Mouse (Mus musculus): ENCODE results near the gene Ror1. TPM values are rescaled to one million over a fixed set of nuclear protein-coding genes. Genes with fewer than 3 reads are reported as not detected.

The Ror1 gene
- polyA plus RNA-seq, 1 experiment from 2014 or later, result 5.6 TPM

DNA sequence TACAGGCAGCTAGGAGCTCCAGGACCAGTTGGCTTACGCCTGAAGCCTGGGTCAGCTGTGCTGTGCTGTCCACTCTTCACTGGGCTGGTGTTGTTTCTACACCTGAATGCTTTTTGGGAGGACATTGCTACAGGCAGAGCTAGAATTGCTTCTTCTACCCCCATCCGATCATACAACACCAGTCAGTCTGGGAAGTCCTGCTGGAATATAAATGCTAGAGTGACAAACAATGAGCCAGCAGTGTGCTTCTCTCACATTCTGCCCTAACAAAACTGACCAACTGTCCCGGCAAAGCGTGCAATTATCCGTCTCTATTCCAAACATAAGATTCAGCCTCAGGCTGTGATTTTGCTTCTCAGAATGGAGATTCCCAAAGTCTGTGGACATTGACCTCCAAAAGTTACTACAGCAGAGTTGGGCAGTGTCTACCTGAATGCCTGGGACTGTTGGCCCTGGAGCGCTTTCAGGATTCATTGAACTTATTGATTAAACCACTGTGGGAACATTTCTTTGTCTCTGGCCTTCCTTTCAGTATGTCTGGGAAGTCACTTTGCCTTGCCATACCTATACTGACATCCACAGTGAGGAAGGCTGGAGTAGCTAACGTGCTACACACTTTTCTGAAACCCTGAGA, 274.1 kb downstream of the Ror1 start:
- no peaks in the 10 kb centered on the region for H3K4me1 ChIP-seq
- 84% methylated on average over 7 of the region's 7 CpGs for WGBS
- no peak overlapping the region for H3K27ac ChIP-seq
- no peaks in the 10 kb centered on the region for H3K27me3 ChIP-seq (replicated peaks)
- no peak overlapping the region for H3K4me2 ChIP-seq (replicated peaks)
- H3K9me3 ChIP-seq, result no peaks in the 10 kb centered on the region
- no peaks in the 10 kb centered on the region for H3K36me3 ChIP-seq
- no peak overlapping the region for H3K4me3 ChIP-seq
- H3K9ac ChIP-seq, result no peak overlapping the region
- no peak for ATAC-seq (ENCODE audit: low FRiP score, low read depth)

DNA sequence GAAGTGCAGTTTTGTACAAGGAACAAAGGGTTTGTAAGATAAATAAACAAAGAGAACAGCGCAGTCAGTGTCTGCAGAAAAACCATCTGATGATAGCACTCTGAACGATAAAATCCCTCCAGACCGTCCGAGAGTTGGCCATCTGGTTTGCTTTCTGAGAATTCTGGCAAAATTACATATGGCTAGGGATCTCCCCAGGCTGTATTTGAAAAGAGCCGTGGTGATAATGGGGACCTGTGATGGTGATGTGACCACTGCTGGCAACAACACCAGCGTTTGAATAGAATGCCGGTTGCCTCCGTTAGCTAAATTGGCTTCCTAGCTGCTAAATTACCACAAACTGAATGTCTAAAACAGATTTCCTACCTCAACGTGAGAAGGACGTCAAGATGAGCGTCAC, 277.2 kb downstream of the Ror1 start:
- Histone ChIP-seq H3K4me2 (replicated peaks) (no peak overlapping the region), H3K4me1 (no peaks in the 10 kb centered on the region), H3K27me3 (replicated peaks) (no peaks in the 10 kb centered on the region), H3K36me3 (no peaks in the 10 kb centered on the region), H3K9me3 (no peaks in the 10 kb centered on the region), H3K9ac (no peak overlapping the region), H3K4me3 (no peak overlapping the region), H3K27ac (no peak overlapping the region)
- 59% methylated on average over 11 of the region's 11 CpGs for whole genome bisulfite sequencing
- no peak for ATAC-seq (ENCODE audit: low FRiP score, low read depth)

DNA sequence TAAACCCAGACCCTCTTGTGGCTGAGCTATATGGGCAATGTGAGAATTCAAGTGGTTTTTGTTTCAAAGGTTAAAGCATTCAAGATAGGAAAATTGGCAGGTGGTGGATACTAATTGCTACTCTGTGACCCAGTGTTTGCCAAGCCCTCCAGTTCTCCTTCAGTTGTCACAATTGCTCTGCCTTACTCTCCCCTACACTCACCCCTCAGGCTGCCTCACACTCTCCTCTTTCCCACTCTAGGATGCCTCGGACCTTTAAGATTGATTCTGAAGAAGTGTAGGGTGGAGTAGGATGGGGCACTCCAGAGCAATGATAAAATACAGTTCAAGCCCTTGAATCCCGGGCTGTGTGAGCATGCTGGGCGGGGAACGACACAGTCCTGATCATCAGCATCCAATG, 278.2 kb downstream of the Ror1 start:
- H3K27me3 ChIP-seq (replicated peaks), result no peaks in the 10 kb centered on the region
- no peak overlapping the region for H3K27ac ChIP-seq
- no peak overlapping the region for H3K4me3 ChIP-seq
- 85% methylated on average over 4 of the region's 4 CpGs for WGBS
- no peak overlapping the region for H3K9ac ChIP-seq
- no peak for ATAC-seq (ENCODE audit: low FRiP score, low read depth)
- no peaks in the 10 kb centered on the region for H3K4me1 ChIP-seq
- no peak overlapping the region for H3K4me2 ChIP-seq (replicated peaks)
- H3K36me3 ChIP-seq, result no peaks in the 10 kb centered on the region
- no peaks in the 10 kb centered on the region for H3K9me3 ChIP-seq

DNA sequence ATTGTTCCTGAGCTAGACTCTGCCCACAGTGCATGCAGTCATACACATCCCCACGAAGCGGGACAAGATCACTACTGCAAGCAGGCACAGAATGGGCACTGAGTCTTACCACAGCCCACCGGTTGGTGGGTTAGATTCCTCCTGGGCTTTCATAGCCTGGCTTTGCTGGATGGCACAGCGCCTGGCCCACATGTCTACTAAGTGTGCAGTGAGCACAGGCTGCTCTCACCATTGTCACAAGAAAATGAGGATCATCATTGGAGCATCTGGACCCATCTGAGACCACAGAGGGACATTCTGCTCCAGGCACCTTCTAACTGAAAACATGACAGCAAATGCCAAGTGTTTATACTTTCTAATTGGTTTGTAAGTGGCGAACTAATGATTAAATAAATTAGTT, 279.7 kb downstream of the Ror1 start:
- H3K36me3 ChIP-seq, result no peaks in the 10 kb centered on the region

DNA sequence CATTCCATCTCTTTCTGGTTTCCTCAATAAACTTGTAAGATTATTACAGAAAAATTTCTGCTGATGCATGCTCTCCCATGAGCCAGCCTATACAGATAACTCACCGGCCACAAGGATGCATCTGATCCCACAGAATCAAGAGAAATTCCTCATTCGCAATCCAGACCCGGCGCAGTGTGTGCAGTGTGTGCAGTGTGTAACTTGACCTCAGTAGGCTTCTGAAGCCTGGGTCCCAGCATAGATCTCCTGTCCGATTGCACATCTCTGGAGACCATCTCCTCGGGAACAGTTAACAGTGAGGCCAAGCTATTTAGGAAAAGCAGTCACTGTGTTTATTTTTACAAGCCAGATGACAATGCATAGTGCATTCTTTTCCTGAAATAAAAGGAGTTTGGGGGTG, 280.6 kb downstream of the Ror1 start:
- 53% methylated on average over 6 of the region's 6 CpGs for WGBS
- H3K4me1 ChIP-seq, result no peaks in the 10 kb centered on the region
- H3K27ac ChIP-seq, result no peak overlapping the region
- H3K36me3 ChIP-seq, result no peaks in the 10 kb centered on the region
- H3K4me2 ChIP-seq (replicated peaks), result no peak overlapping the region
- H3K27me3 ChIP-seq (replicated peaks), result no peaks in the 10 kb centered on the region
- H3K9ac ChIP-seq, result no peak overlapping the region
- no peaks in the 10 kb centered on the region for H3K9me3 ChIP-seq
- H3K4me3 ChIP-seq, result no peak overlapping the region
- ATAC-seq (ENCODE audit: low FRiP score, low read depth), result no peak

More for the DNA sequence above, 279.7 kb downstream of the Ror1 start:
- Histone ChIP-seq H3K27me3 (replicated peaks) (no peaks in the 10 kb centered on the region), H3K27ac (no peak overlapping the region), H3K9ac (no peak overlapping the region), H3K4me2 (replicated peaks) (no peak overlapping the region), H3K4me3 (no peak overlapping the region), H3K4me1 (no peaks in the 10 kb centered on the region), H3K9me3 (no peaks in the 10 kb centered on the region)
- ATAC-seq (ENCODE audit: low FRiP score, low read depth), result no peak
- WGBS, result 84% methylated on average over 5 of the region's 5 CpGs

DNA sequence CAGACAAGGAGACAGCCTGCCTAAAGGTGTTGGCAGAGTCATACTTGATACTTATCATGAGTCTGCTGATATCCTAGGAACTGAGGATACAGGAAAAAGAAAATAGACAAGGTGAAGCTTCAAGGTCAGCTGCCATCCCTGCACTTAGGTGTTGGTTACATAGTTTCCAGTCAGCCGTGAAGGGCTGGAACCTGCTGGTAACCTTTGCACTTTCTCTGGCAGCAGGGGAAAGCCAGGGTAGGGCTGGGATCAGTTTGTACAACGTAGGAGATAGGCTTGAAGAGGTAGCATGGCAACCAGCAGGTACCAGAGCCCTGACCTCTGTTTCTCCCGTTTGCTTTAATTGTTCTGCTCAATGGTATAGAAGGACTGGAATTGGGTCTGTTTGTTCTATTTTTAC, 281.6 kb downstream of the Ror1 start:
- H3K4me3 ChIP-seq, result no peak overlapping the region
- H3K9ac ChIP-seq, result no peak overlapping the region
- no peaks in the 10 kb centered on the region for H3K4me1 ChIP-seq
- no peak for ATAC-seq (ENCODE audit: low FRiP score, low read depth)
- H3K36me3 ChIP-seq, result no peaks in the 10 kb centered on the region
- H3K27ac ChIP-seq, result no peak overlapping the region
- no peaks in the 10 kb centered on the region for H3K27me3 ChIP-seq (replicated peaks)
- H3K9me3 ChIP-seq, result no peaks in the 10 kb centered on the region
- WGBS, result 78% methylated on average over 3 of the region's 3 CpGs
- no peak overlapping the region for H3K4me2 ChIP-seq (replicated peaks)

DNA sequence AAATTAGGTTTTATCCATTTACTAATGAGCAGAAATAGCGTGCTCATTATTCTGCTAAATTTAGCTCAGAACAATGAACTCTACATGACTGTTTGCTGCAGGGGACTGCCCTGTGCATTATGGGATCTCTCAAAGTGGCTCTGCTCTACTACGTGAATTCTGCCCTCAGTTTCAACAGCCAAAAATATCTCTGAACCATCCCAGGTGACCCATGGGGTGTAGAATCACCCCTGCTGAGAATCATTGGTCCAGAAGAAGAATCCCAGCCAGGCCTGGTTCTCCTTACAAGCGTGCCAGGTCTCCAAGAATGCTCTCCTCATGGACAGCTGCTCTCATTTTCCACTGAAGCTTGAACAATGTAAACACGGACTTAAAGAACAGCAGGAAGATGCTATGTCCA, 282.4 kb downstream of the Ror1 start:
- Histone ChIP-seq H3K9ac (no peak overlapping the region), H3K36me3 (no peaks in the 10 kb centered on the region), H3K4me2 (replicated peaks) (no peak overlapping the region), H3K9me3 (no peaks in the 10 kb centered on the region), H3K27ac (no peak overlapping the region), H3K4me3 (no peak overlapping the region), H3K27me3 (replicated peaks) (no peaks in the 10 kb centered on the region), H3K4me1 (no peaks in the 10 kb centered on the region)
- no peak for ATAC-seq (ENCODE audit: low FRiP score, low read depth)
- WGBS, result 85% methylated on average over 4 of the region's 4 CpGs

DNA sequence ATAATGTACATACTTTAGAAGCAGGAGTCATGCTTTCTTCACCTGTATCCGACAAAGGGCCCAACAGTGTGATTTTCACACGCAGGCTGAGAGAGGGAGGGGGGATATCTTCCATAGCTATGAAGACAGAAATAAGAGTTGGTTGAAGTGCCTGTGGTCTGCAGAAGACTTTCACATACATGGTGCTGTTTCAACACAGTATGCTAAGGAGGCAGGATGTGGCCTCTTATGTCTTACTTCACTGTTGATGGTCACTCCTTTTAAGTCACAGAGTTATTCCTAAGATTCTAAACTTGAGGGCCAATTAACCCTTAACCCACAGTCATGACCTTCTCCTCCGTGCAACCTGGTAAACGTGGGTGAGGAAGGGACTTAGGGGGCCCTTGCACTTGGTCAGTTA, 286.2 kb downstream of the Ror1 start:
- no peak for ATAC-seq (ENCODE audit: low FRiP score, low read depth)
- no peaks in the 10 kb centered on the region for H3K36me3 ChIP-seq
- no peaks in the 10 kb centered on the region for H3K27me3 ChIP-seq (replicated peaks)
- no peak overlapping the region for H3K9ac ChIP-seq
- H3K27ac ChIP-seq, result no peak overlapping the region
- no peaks in the 10 kb centered on the region for H3K4me1 ChIP-seq
- no peaks in the 10 kb centered on the region for H3K9me3 ChIP-seq
- no peak overlapping the region for H3K4me2 ChIP-seq (replicated peaks)
- 83% methylated on average over 4 of the region's 4 CpGs for WGBS
- H3K4me3 ChIP-seq, result no peak overlapping the region

DNA sequence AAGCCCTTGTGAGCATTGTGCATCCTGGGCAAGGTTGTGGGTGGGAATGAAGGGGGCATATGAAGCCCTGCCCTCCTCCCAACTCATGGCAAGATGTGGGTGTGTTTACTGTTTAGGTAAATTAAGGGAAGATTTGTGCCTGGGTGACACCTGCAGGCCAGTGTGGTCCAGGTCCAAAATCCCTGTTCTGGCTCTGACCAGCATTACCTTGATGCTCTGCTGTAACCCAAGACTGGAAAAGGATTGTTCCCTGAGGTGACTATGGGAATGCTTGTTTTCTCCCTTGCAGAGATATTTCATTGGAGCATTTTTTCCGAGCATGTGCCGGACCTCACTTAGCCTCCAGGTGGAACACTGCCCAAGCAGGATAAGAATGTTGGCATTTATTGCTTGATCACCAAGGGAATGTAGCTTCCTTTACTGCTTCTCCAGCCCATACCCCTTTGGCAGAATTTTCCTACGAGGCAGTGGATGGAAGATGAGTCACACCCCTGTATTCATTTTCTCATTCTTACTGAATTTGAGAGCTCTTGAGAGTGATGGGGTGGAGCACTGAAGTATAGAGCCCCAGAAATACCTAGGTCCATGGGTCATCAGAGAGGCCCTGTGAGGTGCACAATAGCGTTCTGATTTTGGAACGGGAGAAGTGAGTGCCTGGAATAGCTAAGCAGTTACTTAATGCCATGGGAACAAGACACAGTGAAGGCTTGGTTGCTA, 290.8 kb downstream of the Ror1 start:
- Histone ChIP-seq H3K9ac (no peak overlapping the region), H3K36me3 (no peaks in the 10 kb centered on the region), H3K27ac (no peak overlapping the region), H3K4me2 (replicated peaks) (no peak overlapping the region), H3K27me3 (replicated peaks) (no peaks in the 10 kb centered on the region), H3K9me3 (no peaks in the 10 kb centered on the region), H3K4me3 (no peak overlapping the region), H3K4me1 (no peaks in the 10 kb centered on the region)
- ATAC-seq (ENCODE audit: low FRiP score, low read depth), result no peak
- WGBS, result 79% methylated on average over 5 of the region's 5 CpGs

DNA sequence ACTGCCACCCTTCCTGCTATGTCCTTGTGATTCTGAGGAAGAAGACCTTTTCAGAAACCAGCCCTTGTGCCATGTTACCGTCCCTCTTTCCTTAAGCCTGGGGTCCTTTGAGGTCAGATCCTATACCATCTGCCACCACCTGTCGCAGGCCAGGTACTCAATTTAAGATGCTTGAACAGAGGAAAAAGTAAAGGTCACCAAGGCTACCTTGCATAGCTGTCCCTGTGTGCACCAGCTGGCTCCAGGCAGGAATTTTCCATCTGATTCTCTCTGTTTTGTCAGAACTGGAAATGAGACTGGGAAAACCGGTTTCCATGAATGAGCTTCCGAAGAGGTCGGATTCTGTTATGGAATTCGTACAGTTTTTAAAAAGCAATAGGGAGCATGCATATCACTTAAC, 294.8 kb downstream of the Ror1 start:
- Histone ChIP-seq H3K4me1 (no peaks in the 10 kb centered on the region), H3K4me2 (replicated peaks) (no peak overlapping the region), H3K36me3 (no peaks in the 10 kb centered on the region), H3K27me3 (replicated peaks) (no peaks in the 10 kb centered on the region), H3K27ac (no peak overlapping the region), H3K4me3 (no peak overlapping the region), H3K9me3 (no peaks in the 10 kb centered on the region), H3K9ac (no peak overlapping the region)
- ATAC-seq (ENCODE audit: low FRiP score, low read depth), result no peak
- WGBS, result 92% methylated on average over 6 of the region's 6 CpGs

DNA sequence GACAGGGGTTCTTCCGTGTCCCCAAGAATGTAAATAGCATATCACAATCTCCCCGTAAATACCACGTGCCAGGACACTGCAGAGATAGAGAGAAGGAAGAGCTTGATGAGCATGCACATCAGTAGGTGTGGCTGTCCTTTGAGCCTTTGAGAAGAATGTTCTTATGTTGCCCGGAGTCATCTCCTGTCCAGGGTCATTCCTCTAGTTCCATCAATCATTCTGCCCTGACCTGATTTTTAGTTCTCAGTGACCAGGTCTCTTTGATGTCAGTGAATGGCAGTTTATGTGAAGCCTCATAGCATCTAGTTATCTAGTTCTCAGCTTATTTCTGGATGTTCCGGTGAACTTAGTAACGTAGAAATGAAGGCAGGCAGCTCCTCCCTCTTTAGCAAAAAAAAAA, 295.4 kb downstream of the Ror1 start:
- Histone ChIP-seq H3K36me3 (no peaks in the 10 kb centered on the region), H3K27ac (no peak overlapping the region), H3K27me3 (replicated peaks) (no peaks in the 10 kb centered on the region), H3K9me3 (no peaks in the 10 kb centered on the region), H3K4me3 (no peak overlapping the region), H3K4me1 (no peaks in the 10 kb centered on the region), H3K9ac (no peak overlapping the region), H3K4me2 (replicated peaks) (no peak overlapping the region)
- 87% methylated on average over 6 of the region's 6 CpGs for WGBS
- ATAC-seq (ENCODE audit: low FRiP score, low read depth), result no peak

DNA sequence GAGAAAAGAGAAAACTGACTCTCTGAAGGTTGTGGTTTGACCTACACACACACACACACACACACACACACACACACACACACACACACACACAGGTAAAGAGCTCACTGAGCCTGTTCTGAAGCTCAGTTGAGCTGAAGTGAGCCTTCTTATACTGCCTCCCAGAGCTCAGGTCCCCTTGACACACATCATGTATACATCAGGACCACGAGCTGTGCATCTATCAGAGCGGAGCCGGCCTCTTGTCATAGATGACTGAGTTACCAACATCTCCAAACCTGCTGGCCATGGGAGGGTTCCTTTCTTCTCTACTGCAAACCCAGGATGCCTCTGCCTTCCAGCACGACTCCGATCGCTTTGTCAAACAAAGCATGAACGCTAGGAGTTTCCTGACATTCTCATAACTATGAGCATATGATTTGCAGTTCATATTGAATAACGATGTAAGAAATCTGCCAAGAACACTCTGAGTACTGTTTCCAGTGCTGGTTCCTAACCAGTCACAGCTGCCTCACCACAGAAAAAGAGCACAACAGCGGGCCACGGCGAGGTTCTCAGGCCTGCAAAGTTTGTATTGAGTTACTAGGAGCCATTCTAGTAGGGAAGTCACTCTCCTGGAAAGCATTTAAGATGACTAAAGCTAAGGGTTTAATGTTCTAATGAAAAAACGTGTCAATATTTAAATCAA, 297.9 kb downstream of the Ror1 start:
- Histone ChIP-seq H3K36me3 (no peaks in the 10 kb centered on the region), H3K4me1 (no peaks in the 10 kb centered on the region), H3K9ac (no peak overlapping the region), H3K9me3 (no peaks in the 10 kb centered on the region), H3K27ac (no peak overlapping the region), H3K27me3 (replicated peaks) (no peaks in the 10 kb centered on the region), H3K4me3 (no peak overlapping the region), H3K4me2 (replicated peaks) (no peak overlapping the region)
- ATAC-seq (ENCODE audit: low FRiP score, low read depth), result no peak
- WGBS, result 88% methylated on average over 12 of the region's 12 CpGs

DNA sequence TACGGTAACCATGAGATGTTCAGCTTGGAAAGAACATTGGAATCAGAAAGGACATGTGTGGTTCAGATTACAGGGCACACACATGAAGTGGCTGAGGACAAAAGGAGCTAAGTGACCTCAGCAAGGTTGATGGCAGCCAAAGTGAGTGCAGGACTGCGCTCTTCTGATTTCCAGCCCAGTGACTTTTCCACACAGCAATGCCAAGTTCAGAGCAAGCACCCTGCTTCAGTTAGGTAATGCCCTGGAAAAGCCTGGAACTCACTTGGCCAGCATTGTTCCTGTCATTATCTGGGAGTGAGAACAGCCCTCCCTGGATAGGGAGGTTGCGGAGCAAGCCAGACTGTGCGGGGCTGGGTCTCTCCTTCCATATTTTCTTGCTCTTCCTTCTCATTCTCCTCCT, 299.8 kb downstream of the Ror1 start:
- no peak overlapping the region for H3K27ac ChIP-seq
- H3K36me3 ChIP-seq, result no peaks in the 10 kb centered on the region
- no peaks in the 10 kb centered on the region for H3K4me1 ChIP-seq
- H3K9me3 ChIP-seq, result no peaks in the 10 kb centered on the region
- ATAC-seq (ENCODE audit: low FRiP score, low read depth), result no peak
- H3K9ac ChIP-seq, result no peak overlapping the region
- no peaks in the 10 kb centered on the region for H3K27me3 ChIP-seq (replicated peaks)
- no peak overlapping the region for H3K4me2 ChIP-seq (replicated peaks)
- 94% methylated on average over 4 of the region's 4 CpGs for WGBS
- no peak overlapping the region for H3K4me3 ChIP-seq
